Mouse (Mus musculus) neural tube, embryonic 13.5 days (tissue): ENCODE results near the gene Bcr. TPM values are rescaled to one million over a fixed set of nuclear protein-coding genes. Genes with fewer than 3 reads are reported as not detected.
A peak's percentile ranks its signal among the peaks of the same experiment; 100 is the strongest.

Source experiments
- ATAC-seq: fragments of 200-750 bp; cut with Nextera tagmentation; 2 replicates; pipeline ENCODE4 v1.8.0; 2017; ENCODE audit warnings: low read depth, mild to moderate bottlenecking, moderate TSS enrichment, moderate library complexity
- H3K27ac ChIP-seq: fragments of 300-500 bp; sonication (generic); replicated peaks from 2 replicates; pipeline ENCODE4 v1.5.1; 2015; ENCODE audit warnings: moderate library complexity, mild to moderate bottlenecking, inconsistent platforms
- H3K27me3 ChIP-seq: fragments of 300-500 bp; sonication (generic); 2 replicates; pipeline ENCODE4 v1.6.1; 2015; ENCODE audit warnings: mild to moderate bottlenecking, inconsistent platforms
- H3K36me3 ChIP-seq: fragments of 300-500 bp; sonication (generic); 2 replicates; pipeline ENCODE4 v1.6.1; 2015; ENCODE audit warnings: mild to moderate bottlenecking, inconsistent platforms
- H3K4me1 ChIP-seq: fragments of 300-500 bp; sonication (generic); replicated peaks from 2 replicates; pipeline ENCODE4 v1.6.1; 2015; ENCODE audit warnings: inconsistent platforms
- H3K4me2 ChIP-seq: fragments of 300-500 bp; sonication (generic); 2 replicates; pipeline ENCODE4 v1.6.1; 2015; ENCODE audit warnings: inconsistent platforms, mild to moderate bottlenecking, moderate library complexity
- H3K4me3 ChIP-seq: fragments of 300-500 bp; sonication (generic); 2 replicates; pipeline ENCODE4 v1.5.1; 2015; ENCODE audit warnings: mild to moderate bottlenecking, inconsistent platforms
- H3K9ac ChIP-seq: fragments of 300-500 bp; sonication (generic); 2 replicates; pipeline ENCODE4 v1.6.1; 2015; ENCODE audit warnings: moderate library complexity, mild to moderate bottlenecking, inconsistent platforms
- H3K9me3 ChIP-seq: fragments of 300-500 bp; sonication (generic); 2 replicates; pipeline ENCODE4 v1.6.1; 2016; ENCODE audit warnings: inconsistent platforms
- WGBS: fragments of 180-500 bp; shearing (Covaris S2); methylation state at CpG from one replicate; pipeline ENCODE4 v1.1.7; 2015; 5-methylcytosine and 5-hydroxymethylcytosine counted together
- polyA plus RNA-seq: library from polyadenylated mRNA; unstranded; fragments of >200 nt; fragmentation: Nextera tagmentation; extraction: Ambion mirVana; gene quantifications from 2 replicates; pipeline ENCODE4 v1.2.1, GENCODE M21; 2015

Gene Bcr
- polyA plus RNA-seq, 1 experiment from 2014 or later: 16.8 TPM

DNA sequence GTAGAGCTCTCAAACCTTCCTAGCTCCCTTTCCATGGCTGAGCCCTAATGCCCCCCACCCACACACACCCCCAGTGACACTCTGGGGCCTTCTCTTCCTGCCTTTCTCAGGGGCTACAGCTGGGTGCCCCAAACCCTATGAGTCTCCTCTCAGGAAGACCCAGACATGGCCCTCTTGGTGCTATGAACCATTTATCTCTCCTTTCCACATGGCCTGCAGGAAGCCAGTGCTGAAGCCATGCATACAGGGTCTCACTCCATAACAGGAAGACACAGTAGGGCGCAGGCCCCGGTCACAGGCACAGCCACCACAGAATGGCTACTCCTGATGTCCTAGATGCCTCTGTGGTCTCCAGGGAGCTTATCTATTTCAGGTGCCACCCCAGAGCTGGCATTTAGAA lies 43.1 kb downstream of the Bcr start:
- no peak for ATAC-seq
- H3K27me3 ChIP-seq: no peaks in the 10 kb centered on the region
- no peak overlapping the region for H3K9ac ChIP-seq
- WGBS: 78% methylated on average over 2 of the region's 2 CpGs
- H3K9me3 ChIP-seq: no peaks in the 10 kb centered on the region
- peak overlapping the region; percentile 62; the same call in 1 of the 2 replicates for H3K27ac ChIP-seq
- no peaks in the 10 kb centered on the region for H3K36me3 ChIP-seq
- peaks cover 75% of the 10 kb centered on the region for H3K4me1 ChIP-seq
- H3K4me2 ChIP-seq: no peak overlapping the region
- H3K4me3 ChIP-seq: no peak overlapping the region

DNA sequence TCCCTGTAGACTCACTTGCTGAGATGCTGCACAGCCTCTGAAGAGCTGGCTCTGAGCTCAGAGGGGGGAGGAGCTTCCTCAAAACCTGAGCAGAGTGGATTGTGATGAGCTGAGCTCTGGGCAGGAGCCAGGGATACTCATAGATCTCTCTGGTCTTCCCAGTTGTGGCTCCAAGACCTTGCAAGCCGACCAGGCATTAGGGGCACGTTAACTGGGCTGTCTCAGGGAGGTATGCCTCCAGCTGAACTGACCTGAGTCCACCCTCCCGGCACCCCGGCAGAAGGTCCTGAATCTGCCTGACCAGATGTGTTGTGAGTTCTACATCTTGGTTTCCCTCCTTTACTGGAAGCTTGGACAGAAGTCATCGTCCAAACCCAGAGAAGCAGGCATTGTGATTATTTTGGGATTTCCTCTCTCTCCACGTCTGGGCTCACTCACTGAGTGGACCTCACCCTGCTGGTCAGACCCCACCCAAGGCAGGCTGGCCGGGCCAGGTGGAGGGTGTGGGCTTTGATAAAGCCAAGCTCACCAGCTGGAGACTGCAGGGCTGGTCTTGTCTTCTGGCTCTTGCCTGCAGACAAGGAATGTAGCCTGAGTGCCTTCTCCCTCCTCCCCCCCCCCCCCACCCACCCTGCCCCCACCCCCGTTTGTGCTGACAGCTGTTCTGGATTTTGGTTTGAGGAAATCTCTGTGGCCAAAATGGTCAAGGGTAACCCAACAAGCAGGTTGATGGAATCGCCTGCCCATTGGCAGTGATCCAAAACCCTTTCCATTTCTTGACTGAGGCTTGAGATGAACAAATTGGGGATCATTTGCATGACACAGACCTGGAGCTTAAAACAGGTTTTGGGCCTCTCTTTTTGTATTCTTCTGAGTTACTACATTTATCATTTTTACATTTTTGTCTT lies 44.1 kb downstream of the Bcr start:
- Histone ChIP-seq H3K9ac (no peak overlapping the region), H3K4me1 (peaks cover 66% of the 10 kb centered on the region), H3K9me3 (no peaks in the 10 kb centered on the region), H3K27me3 (no peaks in the 10 kb centered on the region), H3K27ac (peak overlapping the region; percentile 62), H3K4me2 (no peak overlapping the region), H3K4me3 (no peak overlapping the region), H3K36me3 (no peaks in the 10 kb centered on the region)
- ATAC-seq: peak; percentile 43; the same call in 1 of the 2 replicates
- WGBS: 67% methylated on average over 9 of the region's 9 CpGs

DNA sequence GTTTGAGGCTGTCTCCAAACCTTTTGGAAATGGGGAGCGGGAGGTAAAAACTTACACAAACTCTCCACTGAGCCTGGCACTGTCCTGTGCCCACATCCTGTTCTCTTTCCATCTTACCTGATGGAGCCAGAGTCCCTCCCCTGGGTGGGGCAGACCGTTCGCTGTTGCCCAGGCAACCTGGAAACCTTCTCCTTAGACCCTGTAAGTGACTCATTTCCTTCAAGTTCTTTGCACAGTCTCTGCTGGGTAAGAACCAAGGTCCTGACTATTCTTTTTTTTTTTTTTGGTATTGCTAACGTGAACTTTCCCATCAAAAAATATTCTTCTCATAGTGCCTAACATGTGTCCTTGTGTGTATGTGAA lies 44.7 kb downstream of the Bcr start:
- Histone ChIP-seq H3K9ac (no peak overlapping the region), H3K4me1 (peaks cover 62% of the 10 kb centered on the region), H3K4me3 (no peak overlapping the region), H3K27ac (no peak overlapping the region), H3K9me3 (no peaks in the 10 kb centered on the region), H3K4me2 (no peak overlapping the region), H3K27me3 (no peaks in the 10 kb centered on the region), H3K36me3 (no peaks in the 10 kb centered on the region)
- WGBS: 76% methylated on average over 4 of the region's 4 CpGs
- ATAC-seq: no peak

DNA sequence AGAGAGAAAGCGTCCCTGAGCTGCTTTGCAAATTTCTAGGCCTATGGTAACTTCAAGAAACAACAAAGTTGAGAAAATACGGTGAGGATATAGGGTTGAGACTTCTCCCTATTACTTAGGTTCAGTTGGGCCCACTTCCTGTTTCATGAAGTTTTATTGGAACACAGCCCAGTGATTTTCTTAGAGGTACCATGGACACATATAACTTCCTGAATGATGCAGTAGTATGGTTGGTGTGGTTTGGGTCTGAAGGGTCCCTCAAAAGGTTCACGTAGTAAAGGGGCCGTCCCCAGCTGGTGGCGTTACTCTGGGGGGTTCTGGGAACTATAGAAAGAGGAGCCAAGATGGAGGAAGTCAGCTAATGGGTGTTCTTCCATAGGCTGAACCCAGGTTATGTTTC lies 45.3 kb downstream of the Bcr start:
- Histone ChIP-seq H3K9me3 (no peaks in the 10 kb centered on the region), H3K36me3 (no peaks in the 10 kb centered on the region), H3K4me1 (peaks cover 58% of the 10 kb centered on the region), H3K27me3 (no peaks in the 10 kb centered on the region), H3K4me2 (no peak overlapping the region), H3K4me3 (no peak overlapping the region), H3K27ac (no peak overlapping the region), H3K9ac (no peak overlapping the region)
- no peak for ATAC-seq
- 96% methylated on average over 5 of the region's 5 CpGs for WGBS

DNA sequence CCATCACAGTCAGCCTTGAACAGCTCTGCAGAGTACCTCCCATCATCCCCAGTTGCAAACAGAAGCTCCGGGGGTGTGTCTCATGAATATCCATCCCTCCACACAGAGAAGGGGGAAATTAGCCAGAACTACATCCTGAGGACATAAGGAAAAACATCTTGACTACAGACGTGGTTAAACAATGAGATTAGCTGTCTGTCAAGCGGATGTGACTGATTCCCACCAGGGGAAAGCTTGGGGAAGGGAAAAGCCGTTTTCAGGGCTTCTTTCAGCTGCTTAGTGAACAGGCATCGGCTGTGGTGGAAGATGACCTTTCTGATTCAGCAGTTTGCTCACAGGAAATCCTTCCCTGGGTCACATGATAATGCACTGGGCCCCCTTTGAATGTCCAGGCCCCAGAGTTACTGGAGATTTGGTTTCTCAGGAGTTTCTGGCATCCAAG lies 46.6 kb downstream of the Bcr start:
- Histone ChIP-seq H3K9me3 (no peaks in the 10 kb centered on the region), H3K36me3 (no peaks in the 10 kb centered on the region), H3K27ac (peak overlapping the region; percentile 65), H3K9ac (no peak overlapping the region), H3K4me2 (no peak overlapping the region), H3K27me3 (no peaks in the 10 kb centered on the region), H3K4me3 (no peak overlapping the region), H3K4me1 (peaks cover 62% of the 10 kb centered on the region)
- ATAC-seq: no peak
- WGBS: 29% methylated on average over 5 of the region's 5 CpGs

DNA sequence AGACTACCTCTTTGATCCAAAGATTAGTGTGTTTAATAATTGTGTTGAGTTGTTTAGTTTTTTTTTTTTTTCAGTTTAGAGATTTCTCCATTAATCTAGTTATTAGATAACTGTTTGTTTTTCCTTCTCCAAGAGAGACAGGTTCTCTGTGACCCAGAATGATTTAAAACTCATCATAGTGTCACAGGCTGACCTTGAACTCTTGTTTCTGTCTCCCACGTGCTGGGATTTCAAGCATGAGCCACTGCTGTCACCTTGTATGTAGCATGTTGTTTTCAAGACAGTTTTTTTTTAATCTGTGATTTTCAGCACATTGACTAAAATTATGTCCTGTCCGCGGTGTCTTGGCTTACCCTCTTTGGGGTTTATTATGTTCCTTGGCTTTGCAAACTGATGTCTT lies 47.7 kb downstream of the Bcr start:
- Histone ChIP-seq H3K27ac (no peak overlapping the region), H3K4me2 (no peak overlapping the region), H3K4me3 (no peak overlapping the region), H3K36me3 (no peaks in the 10 kb centered on the region), H3K27me3 (no peaks in the 10 kb centered on the region), H3K4me1 (peaks cover 69% of the 10 kb centered on the region), H3K9me3 (no peaks in the 10 kb centered on the region), H3K9ac (no peak overlapping the region)
- no peak for ATAC-seq
- 73% methylated on average over 3 of the region's 3 CpGs for WGBS

DNA sequence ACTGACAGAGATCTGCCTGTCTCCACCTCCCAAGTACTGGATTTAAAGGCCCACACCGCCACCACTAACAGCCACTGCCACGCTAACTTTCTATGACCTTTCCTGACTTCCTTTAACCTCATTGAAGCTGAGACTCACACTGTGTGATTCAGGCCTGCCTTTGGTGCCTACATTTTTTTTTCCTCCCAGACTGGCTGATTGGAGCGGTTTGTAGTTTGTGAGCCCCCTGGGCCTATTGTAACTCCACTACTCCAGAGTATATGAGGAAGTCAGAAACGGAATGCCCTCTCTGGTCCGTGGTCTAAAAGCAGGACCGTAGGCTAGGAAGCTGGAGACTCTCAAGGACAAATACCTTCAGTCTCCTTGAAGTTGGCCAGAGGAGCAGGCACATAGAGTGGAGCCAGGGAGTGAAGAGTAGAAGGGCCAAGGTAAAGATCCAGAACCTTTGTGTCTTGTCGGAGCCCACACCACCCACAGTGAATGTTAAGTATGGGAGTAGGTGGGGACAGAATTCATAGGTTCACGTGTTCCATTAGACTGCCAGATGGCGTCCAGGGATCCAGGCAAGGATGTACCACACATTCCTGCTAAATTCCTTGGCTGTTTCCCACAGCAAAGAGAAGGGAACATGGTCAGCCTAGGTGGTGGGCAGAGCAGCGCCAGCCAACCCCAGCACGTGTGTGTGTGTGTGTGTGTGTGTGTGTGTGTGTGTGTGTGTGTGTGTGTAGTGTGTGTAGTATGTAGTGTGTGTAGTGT lies 51.2 kb downstream of the Bcr start:
- Histone ChIP-seq H3K4me3 (no peak overlapping the region), H3K4me2 (no peak overlapping the region), H3K9me3 (no peaks in the 10 kb centered on the region), H3K27ac (no peak overlapping the region), H3K36me3 (no peaks in the 10 kb centered on the region), H3K4me1 (peaks cover 61% of the 10 kb centered on the region), H3K27me3 (no peaks in the 10 kb centered on the region), H3K9ac (no peak overlapping the region)
- ATAC-seq: no peak
- 72% methylated on average over 11 of the region's 11 CpGs for WGBS

DNA sequence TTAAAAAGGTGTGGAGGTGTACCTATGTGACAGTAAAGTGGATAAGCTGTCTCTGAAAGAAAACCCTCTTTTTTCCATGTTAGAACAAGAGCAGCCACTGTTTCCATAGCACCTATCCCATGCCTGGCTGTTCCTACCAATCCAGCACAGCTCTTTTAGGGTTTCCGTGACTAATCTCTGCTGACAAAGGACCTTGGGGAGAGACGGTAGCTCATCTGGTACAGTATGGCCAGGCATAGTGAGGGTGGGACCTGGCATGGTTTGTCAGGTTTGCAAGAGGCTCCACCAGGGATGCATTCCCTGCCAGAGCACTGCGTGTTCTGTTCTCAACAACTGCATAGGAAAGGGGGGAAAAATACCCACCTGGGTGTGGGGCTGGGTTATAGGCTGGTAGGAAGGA lies 52.0 kb downstream of the Bcr start:
- no peak overlapping the region for H3K27ac ChIP-seq
- peaks cover 61% of the 10 kb centered on the region for H3K4me1 ChIP-seq
- H3K9me3 ChIP-seq: no peaks in the 10 kb centered on the region
- H3K9ac ChIP-seq: no peak overlapping the region
- H3K4me3 ChIP-seq: no peak overlapping the region
- WGBS: 61% methylated on average over 3 of the region's 3 CpGs
- no peak for ATAC-seq
- no peaks in the 10 kb centered on the region for H3K27me3 ChIP-seq
- H3K36me3 ChIP-seq: peaks cover under 1% of the 10 kb centered on the region; the same call in 1 of the 2 replicates
- H3K4me2 ChIP-seq: no peak overlapping the region

DNA sequence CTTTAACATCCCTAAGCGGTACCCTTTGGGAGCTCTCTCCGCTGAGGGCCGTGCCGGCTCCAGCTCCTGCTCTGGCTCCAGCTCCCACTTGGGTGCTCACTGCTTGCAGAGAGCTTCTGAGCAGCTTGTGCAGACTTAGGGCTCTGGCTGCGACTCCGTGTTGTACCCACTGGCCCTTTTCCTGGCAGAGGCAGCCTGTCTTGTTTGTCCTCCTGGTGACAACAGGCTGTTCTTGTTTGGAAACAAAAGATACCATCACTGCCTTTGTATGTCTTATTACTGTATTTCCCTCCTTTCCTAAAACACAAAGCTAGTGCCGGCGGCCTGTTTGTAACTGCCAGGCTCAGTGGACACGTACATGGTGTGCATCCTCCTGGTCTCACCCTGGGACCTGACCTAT lies 53.2 kb downstream of the Bcr start:
- Histone ChIP-seq H3K4me3 (no peak overlapping the region), H3K4me2 (no peak overlapping the region), H3K27me3 (no peaks in the 10 kb centered on the region), H3K36me3 (peaks cover 4% of the 10 kb centered on the region; the same call in 1 of the 2 replicates), H3K27ac (0 out of 2 replicates have a peak overlapping the region, but pooled peaks have one; percentile 0), H3K9me3 (no peaks in the 10 kb centered on the region), H3K4me1 (peaks cover 67% of the 10 kb centered on the region), H3K9ac (no peak overlapping the region)
- 75% methylated on average over 9 of the region's 9 CpGs for WGBS
- no peak for ATAC-seq

DNA sequence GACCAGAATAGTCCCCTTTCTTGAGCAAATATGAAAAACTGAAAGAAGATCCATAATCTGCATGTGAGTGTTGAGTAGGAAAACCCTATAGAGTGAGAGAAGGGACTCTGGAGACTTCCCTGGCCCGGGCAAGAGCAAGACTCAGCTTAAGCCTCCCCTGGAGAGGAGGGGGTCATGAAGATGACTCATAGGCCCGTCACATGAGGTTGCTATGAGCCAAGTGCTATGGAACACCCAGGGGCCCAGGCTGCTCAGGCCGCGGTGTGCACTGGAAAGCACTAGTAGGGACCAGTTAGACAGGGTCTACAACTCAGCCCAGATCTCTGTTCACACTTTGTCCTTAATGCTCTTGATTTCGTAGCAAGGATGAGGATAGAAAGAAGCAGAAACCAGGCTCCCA lies 54.8 kb downstream of the Bcr start:
- Histone ChIP-seq H3K27ac (no peak overlapping the region; the same call in 1 of the 2 replicates), H3K36me3 (peaks cover 4% of the 10 kb centered on the region; the same call in 1 of the 2 replicates), H3K9ac (no peak overlapping the region), H3K9me3 (no peaks in the 10 kb centered on the region), H3K4me3 (no peak overlapping the region), H3K4me2 (no peak overlapping the region), H3K4me1 (peaks cover 75% of the 10 kb centered on the region), H3K27me3 (no peaks in the 10 kb centered on the region)
- no peak for ATAC-seq
- WGBS: 79% methylated on average over 5 of the region's 5 CpGs

DNA sequence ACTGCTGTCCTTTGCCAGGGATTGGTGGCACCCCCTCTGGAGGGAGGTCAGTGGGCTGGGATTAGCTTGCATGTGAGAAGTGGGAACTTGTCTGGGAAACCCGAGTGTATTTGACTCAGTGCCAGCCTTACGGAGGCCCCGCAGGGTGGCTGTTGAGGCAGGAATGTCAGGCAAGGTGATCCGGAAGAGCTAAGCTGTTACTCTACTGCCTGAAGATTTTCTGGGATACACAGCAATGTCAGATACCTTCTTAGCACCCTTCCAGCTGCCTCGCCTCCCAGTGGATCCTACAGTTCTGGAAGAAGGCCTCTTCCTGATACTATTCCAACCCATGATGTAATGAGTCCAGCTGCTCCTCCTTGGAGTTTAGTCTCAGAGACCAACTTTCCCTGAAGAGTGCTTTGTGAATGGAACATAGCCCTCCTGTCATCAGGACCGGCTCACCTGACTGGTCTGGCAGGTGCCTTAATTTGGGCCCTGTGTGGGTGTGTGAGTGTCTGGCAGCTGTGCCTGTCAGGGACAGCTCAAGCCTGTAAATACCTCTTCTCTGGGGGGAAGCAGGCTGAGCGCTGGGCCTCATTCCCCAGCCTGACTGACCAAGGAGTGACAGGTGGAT lies 56.6 kb downstream of the Bcr start:
- H3K4me1 ChIP-seq: peaks cover 77% of the 10 kb centered on the region
- no peak overlapping the region for H3K27ac ChIP-seq
- no peak overlapping the region for H3K4me2 ChIP-seq
- no peak for ATAC-seq
- no peaks in the 10 kb centered on the region for H3K9me3 ChIP-seq
- no peaks in the 10 kb centered on the region for H3K27me3 ChIP-seq
- H3K4me3 ChIP-seq: no peak overlapping the region
- H3K9ac ChIP-seq: no peak overlapping the region
- 81% methylated on average over 7 of the region's 7 CpGs for WGBS
- peaks cover 4% of the 10 kb centered on the region; the same call in 1 of the 2 replicates for H3K36me3 ChIP-seq

DNA sequence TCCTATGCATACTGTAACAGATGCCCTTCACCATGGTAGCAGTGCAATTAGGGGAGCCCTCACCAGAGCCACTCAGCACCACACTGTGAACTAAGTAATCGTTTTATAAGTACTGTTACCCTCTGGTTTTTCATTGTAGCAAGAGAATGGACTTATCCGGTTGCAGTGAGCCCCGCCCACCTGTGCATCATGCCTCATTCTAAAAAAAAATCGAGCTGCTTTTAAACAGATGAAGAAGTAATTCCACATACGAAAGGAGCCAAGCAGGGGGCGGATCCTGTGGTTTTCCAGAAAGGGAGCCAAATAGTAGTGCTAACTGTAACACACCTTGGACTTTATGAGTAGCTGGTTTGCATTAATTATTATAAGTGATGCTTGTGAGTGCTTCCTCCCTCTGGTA lies 58.1 kb downstream of the Bcr start:
- Histone ChIP-seq H3K4me2 (no peak overlapping the region), H3K4me3 (no peak overlapping the region), H3K36me3 (peaks cover 4% of the 10 kb centered on the region; the same call in 1 of the 2 replicates), H3K27me3 (no peaks in the 10 kb centered on the region), H3K27ac (no peak overlapping the region), H3K4me1 (peaks cover 63% of the 10 kb centered on the region), H3K9ac (no peak overlapping the region), H3K9me3 (no peaks in the 10 kb centered on the region)
- WGBS: 80% methylated on average over 6 of the region's 6 CpGs
- ATAC-seq: no peak
